Mouse (Mus musculus) monocyte, adult 2 months (primary cell): ENCODE measurements around the gene Cep41.

Source experiments
- DNase-seq, 2 experiments: peaks; one replicate each; pipeline ENCODE4 v3.0.0; 2022; ENCODE audit warnings: low spot score in 2 of 2, low read depth in 1 of 2

Gene Cep41

DNA sequence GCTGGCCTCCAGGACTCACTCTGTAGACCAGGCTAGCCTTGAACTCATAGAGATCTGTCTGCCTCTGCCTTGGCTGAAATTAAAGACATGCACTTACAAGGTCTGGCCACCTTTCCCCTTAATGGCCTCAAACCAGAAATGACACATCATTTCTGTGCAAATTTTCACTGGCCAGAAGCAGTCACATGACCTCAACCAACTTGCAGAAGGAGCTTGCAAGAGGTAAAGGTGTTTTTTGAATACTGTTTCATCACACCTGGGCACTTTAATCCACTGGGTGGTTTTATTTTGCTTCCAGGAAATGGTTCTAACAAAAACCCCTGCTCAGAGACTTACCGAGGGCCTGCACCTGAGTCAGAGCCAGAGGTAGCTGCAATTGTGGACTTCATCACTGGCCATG lies 63.6 kb downstream of the Cep41 start:
- no peak for DNase-seq

DNA sequence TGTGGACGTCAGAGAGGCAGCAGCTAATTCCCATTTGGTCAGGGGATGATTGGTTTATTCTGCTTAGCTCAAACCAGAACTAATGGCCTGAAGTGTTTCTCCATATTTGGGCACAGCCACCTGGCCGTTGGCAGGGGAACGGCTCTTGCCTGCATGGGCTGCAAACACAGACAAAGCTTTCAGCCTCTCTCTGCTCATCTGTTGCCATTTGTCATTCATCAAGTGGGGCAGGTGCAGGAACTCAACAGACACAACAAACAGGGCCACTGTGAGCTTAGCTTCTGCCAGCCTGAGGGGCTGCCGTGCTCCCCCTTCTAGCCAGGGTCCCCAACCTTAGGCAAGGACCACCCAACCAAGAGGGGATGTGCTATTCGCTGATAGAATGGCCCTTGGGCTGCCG lies 65.4 kb downstream of the Cep41 start:
- no peak for DNase-seq

DNA sequence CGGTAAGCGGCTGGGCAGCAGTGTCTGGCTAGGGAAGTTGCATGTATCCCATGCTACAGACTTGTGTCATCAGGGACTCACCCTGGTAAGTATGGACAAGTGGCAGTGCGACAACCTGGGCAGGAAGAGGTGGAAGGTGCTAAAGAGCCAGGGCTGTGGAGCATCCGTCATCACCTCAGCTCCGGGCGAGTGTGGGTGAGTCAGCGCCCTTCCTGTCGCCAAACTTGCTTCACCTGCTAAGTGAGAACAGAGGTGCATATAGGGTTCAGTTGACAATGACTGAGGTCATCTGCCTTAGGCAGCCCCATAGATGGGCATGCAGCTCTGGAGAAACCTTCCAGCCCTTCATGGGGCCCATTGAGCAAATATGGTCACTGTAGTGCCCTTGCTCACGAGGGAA lies 68.8 kb downstream of the Cep41 start:
- DNase-seq = no peak

DNA sequence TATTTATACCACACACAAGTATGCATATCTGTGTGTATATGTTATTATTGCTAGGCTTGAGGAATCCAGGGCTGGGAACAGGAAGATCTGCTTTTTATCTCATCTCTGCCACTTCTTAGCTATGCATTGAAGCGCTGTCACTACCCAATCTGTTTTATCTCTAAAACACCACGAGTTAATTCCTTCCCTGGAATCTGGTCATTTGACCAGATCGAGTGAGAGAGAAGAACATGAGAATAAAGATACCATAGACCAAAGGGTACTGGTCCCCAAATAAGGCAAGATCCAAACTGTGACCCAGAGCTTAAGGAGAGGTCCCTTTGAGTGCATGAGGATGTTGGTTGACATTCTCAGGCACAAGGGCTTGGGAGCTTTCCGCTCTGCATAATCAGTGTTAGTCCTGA lies 71.6 kb downstream of the Cep41 start:
- no peak for DNase-seq

DNA sequence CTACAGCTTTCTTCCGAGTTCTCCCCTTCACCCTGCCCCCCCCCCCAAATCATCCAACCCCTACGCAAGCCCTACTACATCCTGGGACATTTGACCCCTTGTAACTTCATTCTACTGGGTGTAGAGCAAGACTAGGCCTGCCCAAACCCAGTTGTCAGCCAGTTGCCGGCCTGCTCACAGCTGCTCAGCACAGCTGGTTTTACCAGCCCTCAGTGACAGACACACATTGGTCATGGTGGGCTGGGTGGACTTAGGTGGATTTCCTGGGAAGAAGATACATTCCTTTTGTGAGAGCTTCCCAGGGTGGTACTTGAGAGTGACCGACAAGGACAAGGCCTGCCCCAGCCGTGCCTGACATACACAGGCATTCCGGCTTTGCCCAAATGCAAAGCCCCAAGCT lies 72.6 kb downstream of the Cep41 start:
- DNase-seq = no peak

DNA sequence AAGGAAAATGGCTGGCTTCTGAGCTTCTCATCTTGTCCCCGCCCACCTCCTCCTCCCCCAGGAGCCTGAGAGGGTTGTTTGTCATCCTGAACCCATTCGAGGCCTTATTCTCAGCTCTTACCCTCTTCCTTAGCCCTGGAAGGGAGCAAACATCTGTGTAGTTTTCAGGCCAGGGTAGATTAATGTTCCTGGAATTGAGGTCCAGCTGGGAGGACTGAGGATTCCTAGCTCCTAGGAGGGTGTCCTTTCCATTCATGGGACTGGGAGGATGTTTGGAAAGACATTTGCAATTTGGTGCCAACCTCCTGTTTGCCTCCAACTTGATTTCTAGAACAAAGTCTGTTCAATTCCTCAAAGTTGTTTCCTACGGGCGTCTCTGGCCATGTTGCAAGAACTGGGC lies 73.0 kb downstream of the Cep41 start:
- no peak for DNase-seq

DNA sequence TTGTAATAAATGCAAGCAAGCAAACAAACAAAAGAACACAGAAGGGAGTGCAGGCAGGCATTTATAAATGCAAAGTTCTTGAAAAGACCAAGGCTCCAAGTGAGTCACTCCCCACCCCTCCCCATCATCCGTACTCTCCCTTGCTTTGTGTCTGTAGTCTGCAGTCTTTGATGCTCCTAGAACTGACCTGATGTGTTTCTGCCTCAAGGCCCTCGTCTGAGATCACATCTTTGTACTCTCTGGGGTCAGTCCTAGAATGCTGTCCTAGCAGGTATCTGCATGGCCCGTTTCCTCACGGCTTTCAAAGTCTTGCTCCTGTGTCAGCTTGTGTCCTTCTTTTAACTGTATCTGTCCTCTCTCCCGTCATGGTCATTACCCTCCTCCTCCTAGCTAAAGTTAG lies 73.9 kb downstream of the Cep41 start:
- DNase-seq = no peak

DNA sequence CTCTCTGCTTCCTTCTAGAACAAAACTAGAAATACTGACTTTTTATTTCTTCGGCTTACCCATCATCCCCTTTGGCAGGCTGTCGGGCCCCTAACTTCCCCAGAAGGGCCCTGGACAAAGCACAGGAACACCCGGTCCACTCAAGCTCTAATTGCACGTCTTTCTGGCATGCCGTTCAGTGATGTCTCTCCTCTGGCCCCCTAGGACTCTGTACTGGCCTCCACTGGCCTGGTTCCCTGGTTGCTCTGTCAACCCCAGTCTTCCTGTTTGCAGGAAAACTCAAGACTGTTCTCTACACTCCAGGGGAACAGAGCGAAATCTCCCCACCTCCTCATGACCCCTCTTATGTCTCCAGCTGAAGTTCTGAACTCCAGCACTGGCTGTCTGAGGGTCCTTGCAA lies 74.8 kb downstream of the Cep41 start:
- no peak for DNase-seq

DNA sequence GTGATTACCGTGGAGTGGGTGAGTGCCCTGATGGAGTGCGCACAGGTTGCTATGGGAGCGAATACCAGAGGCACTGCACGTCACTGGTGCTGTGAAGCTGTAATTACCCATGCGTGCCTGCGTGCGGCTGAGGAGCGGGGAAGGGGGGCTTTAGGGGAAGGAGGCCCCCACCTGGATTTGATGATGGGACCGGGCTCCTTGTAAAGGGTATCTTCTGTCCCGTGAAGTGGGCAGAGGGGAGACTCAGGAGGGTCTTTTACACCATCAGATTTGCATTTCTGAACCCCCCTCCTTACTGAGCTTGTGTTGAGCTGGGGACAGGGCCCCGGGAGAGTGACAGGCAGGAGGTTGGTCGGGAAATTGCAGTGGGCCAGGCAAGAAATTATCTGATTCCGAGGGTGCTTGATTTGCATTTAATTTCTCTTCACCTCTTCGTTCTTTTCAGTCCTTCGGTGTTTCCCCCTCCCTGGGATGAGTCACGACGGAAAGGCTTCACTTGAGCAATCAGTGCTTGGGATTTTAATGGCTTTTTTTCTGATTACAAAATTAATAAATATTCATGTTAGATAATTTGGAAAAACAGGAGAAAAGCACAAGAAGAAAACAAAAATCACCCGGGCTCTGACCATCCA lies 75.5 kb downstream of the Cep41 start:
- no peak for DNase-seq

DNA sequence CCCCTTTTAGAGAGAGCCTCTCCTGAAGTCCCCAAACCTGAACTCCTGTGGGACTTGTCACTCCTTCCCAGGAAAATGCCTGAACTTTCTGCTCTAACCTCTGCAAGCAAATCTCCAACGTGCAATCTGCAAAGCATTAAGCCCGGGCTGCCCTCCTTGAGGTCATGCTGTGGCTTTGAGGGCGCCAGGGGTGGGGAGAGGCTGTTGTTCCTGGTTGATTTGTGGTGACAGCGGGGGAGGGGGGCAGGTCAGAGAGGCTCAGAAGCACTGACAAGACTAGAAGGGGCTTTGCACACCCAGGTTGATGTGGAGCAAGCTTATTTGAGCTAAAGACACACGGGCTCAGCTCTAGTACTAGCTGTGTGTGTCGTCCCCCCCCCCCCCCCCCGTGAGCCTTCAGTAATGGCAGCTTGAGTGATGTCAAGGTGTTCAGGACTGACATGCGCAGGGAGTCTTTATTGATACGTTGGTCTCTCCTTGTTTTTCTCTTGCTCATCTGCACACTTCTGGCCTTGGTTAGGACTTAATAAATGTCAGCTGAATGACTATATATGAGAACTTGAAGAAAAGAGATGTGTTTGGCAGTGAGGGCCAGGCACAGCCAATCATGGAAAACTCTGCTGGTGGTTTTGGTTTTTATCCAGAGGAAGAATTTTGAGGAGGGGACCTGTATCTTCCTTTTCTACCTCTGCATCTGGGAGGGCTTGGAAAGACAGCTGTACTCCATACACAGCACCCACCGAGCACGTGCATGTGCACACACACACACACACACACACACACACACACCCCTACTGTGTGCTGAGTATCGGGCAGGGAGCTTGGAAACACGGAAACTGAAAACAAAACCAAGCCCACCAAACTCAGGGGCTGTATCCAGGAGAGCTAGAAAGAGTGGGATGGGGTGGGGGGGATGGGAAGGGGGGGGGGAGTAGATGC lies 76.3 kb downstream of the Cep41 start:
- no peak for DNase-seq

DNA sequence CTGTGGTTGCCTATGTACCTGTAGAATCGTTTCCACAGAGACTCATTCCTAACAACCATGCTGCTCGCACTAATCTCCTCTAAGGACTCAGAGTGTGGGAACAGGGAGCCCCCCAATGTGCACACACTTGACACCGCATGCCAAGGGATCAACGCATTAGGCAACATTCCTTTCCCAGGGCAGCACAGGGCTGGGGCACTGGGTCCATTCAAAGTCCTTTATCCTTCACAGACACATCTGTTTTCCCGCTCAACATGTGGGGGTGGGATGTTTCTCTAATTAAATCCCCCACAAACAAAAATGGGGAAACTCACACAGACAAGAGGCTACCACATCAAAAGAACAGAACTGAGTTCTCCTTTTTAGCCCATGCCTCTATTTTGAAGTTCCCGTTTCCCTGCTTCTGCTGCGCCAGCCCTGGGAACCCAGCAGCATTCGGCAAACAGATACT lies 77.0 kb downstream of the Cep41 start:
- peak in 1 of 2 experiments; percentile 16 for DNase-seq

DNA sequence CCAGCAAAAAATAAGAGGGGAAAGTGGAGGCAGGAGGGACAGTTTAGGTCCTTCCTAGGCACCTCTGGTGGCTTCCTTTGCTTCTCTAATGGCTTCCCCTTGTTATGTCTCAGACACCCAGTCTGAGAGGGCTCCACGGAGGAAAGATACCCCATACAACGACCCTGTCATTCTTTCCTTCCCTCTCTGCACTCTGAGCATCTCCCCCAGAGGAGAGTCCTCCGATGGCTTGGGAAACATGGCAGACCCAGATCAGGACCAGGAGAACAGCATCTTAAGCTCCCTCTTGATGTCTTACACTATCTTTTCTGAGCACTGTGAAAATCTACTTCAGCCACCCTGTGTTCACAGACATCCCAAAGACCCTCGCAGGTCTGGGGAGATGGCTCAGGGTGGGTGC lies 77.8 kb downstream of the Cep41 start:
- DNase-seq = no peak

DNA sequence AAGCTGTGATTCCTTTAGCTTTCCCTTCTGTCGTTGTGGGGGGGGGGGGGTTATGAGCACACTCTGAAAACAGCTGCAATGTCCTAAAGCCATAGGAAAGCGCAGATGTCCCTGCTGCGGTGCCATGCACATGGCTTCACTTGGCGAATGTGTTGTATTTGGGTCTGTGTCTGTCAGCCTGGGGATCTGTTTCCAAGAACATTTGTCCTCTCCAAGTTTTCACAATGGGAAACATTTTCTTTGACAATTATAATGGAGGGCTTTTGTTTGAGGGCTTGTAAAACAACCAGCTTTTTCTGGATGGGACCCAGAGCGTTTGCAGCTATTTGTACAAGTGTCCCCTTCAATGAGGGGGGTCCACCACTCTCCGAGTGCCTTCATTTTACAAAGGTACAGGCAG lies 79.3 kb downstream of the Cep41 start:
- no peak for DNase-seq

DNA sequence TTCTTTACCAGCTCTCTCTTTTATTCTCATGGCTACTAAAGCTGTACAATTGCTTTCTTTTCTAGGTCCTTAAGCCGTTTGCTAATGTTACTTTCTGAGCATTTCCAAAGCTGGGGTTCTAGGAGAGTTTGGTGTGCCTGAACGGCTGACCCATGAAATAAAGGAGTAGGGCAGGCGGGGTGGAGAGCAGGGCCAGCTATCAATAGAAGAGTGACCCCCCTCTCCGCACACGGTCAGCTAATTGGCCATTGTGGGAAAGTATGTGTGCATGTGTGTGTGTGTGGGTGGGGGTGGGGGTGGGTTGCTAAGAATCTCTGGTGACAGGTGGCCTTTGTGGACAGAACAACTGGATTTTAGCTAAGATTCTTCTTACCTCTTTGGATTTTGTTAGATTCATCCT lies 82.3 kb downstream of the Cep41 start:
- no peak for DNase-seq

DNA sequence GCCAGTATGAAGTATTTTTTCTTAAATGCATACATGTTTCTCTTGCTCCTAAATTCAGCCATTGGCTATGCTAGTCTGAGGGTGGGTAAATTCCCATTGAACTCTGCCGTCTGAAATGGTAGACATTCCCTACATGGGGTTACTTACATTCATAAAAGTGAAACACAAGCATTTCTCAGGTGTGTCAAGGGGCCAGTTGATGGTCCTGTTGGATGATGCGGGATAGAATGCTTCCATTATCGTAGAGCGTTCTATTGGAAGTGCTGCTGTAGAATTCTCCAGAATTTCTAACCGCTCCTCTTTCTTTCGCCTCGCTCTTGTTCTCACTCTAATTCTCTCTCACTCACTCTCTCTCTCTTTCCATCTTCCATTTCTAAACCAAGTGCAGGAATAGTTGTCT lies 82.8 kb downstream of the Cep41 start, which contains the start of gene Cpa5:
Gene Cpa5 (plus strand): TSS at position 301 of the 400 bp plus-strand sequence.
- no peak for DNase-seq

DNA sequence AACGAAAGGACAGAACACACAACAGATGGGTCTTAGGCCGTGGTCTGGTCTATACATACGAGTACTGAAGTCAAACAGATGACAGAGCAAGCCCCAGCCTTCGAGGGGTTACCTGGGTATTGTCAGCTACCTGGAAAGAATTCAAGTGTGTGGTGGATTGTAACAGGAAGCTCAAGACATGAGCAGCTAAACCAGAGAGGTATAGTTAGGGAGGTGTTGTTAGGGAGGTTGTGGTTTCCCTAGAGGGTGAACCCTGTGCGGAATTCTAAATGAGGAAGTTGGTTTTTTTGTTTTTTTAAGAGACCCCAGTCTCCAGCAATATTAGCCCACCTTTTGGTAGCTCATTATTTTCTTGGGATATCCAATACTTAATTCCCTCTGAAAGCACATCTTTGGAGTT lies 87.9 kb downstream of the Cep41 start:
- no peak for DNase-seq

DNA sequence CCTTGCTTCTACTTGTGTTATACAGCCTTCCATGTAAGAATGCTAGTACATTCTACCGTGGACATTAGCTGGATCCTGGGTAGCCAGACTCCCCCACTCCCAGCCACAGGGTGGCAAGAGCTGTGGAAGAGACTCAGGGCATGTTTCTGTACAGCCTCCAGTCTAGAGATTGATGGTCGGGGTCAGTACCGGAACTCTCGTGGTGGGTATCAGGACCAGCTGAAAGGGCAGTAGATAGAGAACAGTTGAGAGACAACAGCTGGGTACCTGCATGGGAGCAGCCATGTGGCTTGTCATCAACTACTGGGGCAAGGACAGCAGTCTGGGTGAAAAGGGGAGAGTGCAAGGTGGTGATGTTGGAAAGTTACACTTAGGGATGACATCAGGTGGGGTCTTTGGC lies 88.4 kb downstream of the Cep41 start:
- no peak for DNase-seq

DNA sequence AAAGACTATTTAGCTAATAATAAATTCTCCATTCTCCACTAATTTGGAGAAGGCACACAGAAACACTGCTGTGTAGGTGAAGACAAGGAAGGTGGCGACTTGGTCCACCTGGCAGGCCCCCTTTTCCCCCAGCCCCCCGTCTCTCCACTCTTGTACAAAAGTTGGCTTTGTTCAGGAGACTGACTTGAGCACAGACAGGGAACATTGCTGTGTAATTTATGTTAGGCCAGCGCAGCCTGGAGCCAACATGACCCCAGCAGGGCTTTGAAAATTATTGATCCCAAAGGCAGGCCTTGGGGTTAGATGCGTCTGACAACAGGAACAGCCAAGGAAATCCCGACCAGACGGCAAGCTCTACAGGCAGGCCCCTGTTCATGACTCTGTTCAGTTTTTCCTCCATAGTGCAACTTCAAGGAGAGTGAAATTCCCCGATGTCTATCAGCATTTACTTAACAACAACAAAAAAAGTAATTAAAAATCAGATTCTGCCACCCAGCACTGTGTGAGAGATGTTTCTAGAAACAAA lies 89.1 kb downstream of the Cep41 start:
- no peak for DNase-seq
